Mouse (Mus musculus) NIH3T3 (cell line): Measurements from ENCODE around the gene Btbd35f25.
"Not testable (repeated sequence)": the region's sequence is repeated elsewhere in the genome, so short reads cannot be mapped to it uniquely, and the experiment has no call there.

ENCODE experiments used
- DNase-seq: peaks from one replicate; pipeline ENCODE4 v3.0.0-alpha.2; 2012; ENCODE audit warnings: low read depth

Gene Btbd35f25

GRCm38 (mm10) chrX:31717056-31717455, at the start of gene Btbd35f25:
TSS of gene Btbd35f25 (minus strand) at chrX:31717156.
- not testable (repeated sequence) for DNase-seq

- no peak for DNase-seq
Observed at GRCm38 (mm10) chrX:31766255-31766654, 49.3 kb upstream of the Btbd35f25 start.

GRCm38 (mm10) chrX:31764001-31764400, 47.0 kb upstream of the Btbd35f25 start:
- DNase-seq: no peak

GRCm38 (mm10) chrX:31745079-31745478, 28.1 kb upstream of the Btbd35f25 start:
- no peak for DNase-seq

- no peak for DNase-seq
Observed at GRCm38 (mm10) chrX:31736958-31737357, 20.0 kb upstream of the Btbd35f25 start.
